Mouse (Mus musculus): ENCODE results near the gene Pex16. TPM values are rescaled to one million over a fixed set of nuclear protein-coding genes. Genes with fewer than 3 reads are reported as not detected.

Pex16 gene
- polyA plus RNA-seq, 1 experiment from 2014 or later, result 33.8 TPM

DNA sequence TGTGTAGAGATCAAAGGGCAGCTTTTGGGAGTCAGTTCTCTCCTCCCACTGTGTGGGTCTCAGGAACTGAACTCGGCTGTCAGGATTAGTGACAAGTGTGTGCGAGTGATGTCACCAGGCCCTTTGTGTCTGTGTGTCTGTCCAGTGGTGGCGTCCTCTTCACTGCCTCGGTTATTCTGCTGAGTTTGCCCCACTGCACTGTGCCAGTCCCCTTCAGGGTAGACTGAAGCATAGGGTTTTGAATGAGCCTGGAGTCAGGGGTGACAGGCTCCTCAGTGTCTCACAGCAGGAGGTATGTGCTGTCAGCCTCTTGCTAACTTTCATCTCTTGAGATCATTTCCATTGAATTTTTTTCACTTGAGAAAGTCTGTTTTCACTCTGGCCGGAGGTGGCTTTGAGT, 21.1 kb upstream of the Pex16 start:
- Histone ChIP-seq H3K9me3 (replicated peaks) (no peaks in the 10 kb centered on the region), H3K4me2 (no peak overlapping the region), H3K27ac (no peak overlapping the region), H3K27me3 (no peaks in the 10 kb centered on the region), H3K36me3 (ENCODE audit: poor library complexity, severe bottlenecking) (peaks cover 83% of the 10 kb centered on the region), H3K9ac (no peak overlapping the region), H3K4me3 (no peak overlapping the region), H3K4me1 (peaks cover 3% of the 10 kb centered on the region; the same call in 1 of the 2 replicates)
- no peak for ATAC-seq
- 14% methylated on average over 5 of the region's 5 CpGs for WGBS

DNA sequence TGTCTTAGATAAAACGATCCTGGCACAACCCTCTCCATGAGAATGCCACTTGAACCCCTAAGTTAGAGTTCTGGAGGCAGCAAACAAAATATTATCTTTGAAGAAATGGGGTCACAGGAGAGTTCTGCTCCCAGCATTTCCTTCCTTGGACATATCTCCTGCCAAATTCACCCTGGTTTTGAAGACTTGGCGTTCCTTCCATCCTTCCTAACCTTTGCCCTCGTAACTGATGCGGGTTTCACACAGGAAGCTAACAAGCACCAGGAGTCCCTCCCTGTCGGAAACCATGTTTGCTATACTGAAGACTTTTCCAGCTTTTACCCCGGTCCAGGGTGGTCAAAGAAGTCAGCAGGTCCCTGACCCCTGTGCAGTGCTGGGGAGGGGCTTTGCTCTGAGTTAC, 20.3 kb upstream of the Pex16 start:
- Histone ChIP-seq H3K36me3 (ENCODE audit: poor library complexity, severe bottlenecking) (peaks cover 83% of the 10 kb centered on the region), H3K9me3 (replicated peaks) (no peaks in the 10 kb centered on the region), H3K4me3 (no peak overlapping the region), H3K4me1 (peaks cover 3% of the 10 kb centered on the region; the same call in 1 of the 2 replicates), H3K9ac (no peak overlapping the region), H3K27ac (no peak overlapping the region), H3K4me2 (no peak overlapping the region), H3K27me3 (no peaks in the 10 kb centered on the region)
- WGBS, result 84% methylated on average over 6 of the region's 6 CpGs
- ATAC-seq, result no peak

DNA sequence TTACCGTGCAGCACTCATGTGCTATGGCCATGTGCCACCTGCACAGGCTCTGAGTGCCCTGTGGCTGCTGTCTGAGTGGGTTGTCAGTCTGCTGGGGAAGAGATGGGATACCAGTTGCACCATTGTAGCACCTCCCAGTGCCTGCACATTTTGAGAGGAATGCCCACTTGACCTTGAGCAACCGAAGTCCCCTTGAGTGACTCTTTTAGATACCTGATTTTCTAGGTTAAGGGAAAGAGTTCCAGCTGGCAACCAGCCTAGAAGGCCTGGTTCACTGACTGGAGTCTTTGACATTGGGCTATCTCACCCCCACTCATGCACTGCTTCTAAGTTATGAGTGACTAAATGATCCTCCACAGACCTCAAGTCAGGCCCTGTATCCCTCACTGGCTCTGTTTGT, 15.2 kb upstream of the Pex16 start:
- Histone ChIP-seq H3K9ac (no peak overlapping the region), H3K4me3 (no peak overlapping the region), H3K27me3 (no peaks in the 10 kb centered on the region), H3K4me2 (no peak overlapping the region), H3K9me3 (replicated peaks) (no peaks in the 10 kb centered on the region), H3K27ac (no peak overlapping the region), H3K36me3 (ENCODE audit: poor library complexity, severe bottlenecking) (peaks cover 80% of the 10 kb centered on the region), H3K4me1 (peaks cover 8% of the 10 kb centered on the region; the same call in 1 of the 2 replicates)
- 87% methylated on average over 2 of the region's 2 CpGs for WGBS
- ATAC-seq, result no peak

DNA sequence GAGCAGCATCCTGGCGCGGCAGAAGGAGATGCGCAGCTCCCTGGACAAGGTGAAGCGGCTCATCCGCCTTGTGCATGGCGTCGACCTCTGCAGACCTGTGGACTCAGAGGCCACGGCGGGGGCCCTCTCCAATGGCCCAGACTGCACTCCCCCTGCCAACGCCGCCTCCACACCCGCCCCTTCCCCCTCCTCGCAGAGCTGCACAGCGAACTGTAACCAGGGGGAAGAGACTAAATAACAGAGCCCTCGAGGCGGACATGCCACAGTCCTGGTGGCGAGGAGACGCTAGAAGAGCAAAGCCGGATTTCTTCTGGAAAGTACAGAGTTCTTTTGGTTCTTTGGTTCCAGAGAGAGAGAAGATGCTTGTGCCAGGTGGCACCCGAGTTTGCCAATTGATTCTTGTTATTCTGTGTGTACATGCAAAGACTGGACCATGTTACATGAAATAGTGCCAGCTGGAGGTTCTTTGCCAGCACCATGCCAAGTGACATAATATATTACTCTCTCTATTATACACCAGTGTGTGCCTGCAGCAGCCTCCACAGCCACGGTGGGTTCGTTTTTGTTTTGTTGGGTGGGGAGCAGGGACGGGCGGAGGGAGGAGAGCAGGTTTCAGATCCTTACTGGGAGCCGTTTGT, 14.2 kb upstream of the Pex16 start:
- Histone ChIP-seq H3K27me3 (no peaks in the 10 kb centered on the region), H3K36me3 (ENCODE audit: poor library complexity, severe bottlenecking) (peaks cover 77% of the 10 kb centered on the region), H3K4me3 (no peak overlapping the region), H3K9me3 (replicated peaks) (no peaks in the 10 kb centered on the region), H3K4me2 (no peak overlapping the region), H3K9ac (no peak overlapping the region), H3K4me1 (peaks cover 8% of the 10 kb centered on the region; the same call in 1 of the 2 replicates), H3K27ac (peak overlapping the region; percentile 57)
- peak; percentile 48; the same call in 1 of the 2 replicates for ATAC-seq
- 72% methylated on average over 25 of the region's 25 CpGs for WGBS

DNA sequence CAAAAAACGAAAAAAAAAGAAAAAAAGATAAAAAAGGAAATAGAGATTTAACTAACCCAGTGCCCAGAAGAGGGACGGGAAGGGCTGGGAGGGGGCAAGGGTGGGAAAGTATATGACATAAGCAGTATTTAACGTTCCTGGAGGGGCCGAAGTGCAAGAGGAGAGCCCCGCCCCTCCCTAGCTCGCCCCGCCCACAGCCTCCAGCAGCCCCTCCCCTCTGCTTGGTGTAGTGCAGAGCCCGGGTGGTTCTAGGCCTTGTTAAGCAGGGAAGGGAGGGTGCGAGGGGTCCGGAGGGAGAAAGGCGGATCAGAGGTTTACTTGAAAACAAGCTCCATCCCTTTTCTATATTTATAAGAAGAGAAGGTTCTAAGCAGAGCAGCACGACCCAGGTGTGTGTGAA, 13.6 kb upstream of the Pex16 start:
- Histone ChIP-seq H3K4me1 (peaks cover 8% of the 10 kb centered on the region; the same call in 1 of the 2 replicates), H3K36me3 (ENCODE audit: poor library complexity, severe bottlenecking) (peaks cover 75% of the 10 kb centered on the region), H3K4me3 (no peak overlapping the region), H3K27ac (no peak overlapping the region), H3K27me3 (no peaks in the 10 kb centered on the region), H3K4me2 (no peak overlapping the region), H3K9ac (no peak overlapping the region), H3K9me3 (replicated peaks) (no peaks in the 10 kb centered on the region)
- ATAC-seq, result no peak
- 22% methylated on average over 12 of the region's 12 CpGs for WGBS

DNA sequence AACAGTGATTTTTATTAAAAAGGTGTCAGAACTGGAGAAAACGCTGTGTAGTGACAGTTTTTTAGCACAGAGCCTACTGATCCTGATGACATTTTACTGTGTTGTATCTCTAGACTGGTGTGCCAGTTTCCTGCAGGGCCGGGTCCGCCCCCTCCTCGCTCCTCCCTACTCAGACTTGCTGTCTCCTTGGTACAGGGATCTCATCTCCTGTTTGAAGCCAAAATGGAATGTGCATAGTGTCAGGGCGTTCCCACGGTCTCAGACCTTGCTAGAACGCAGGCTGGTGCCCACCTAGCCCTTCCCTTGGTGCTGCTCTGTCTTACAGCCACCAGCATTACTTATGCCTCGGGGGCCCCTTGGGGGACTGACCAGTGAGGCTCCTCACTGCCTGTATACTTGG, 12.7 kb upstream of the Pex16 start:
- H3K4me3 ChIP-seq, result no peak overlapping the region
- H3K36me3 ChIP-seq (ENCODE audit: poor library complexity, severe bottlenecking), result peaks cover 75% of the 10 kb centered on the region
- WGBS, result 88% methylated on average over 8 of the region's 8 CpGs
- no peak overlapping the region for H3K4me2 ChIP-seq
- peaks cover 8% of the 10 kb centered on the region; the same call in 1 of the 2 replicates for H3K4me1 ChIP-seq
- ATAC-seq, result no peak
- no peak overlapping the region for H3K27ac ChIP-seq
- H3K27me3 ChIP-seq, result no peaks in the 10 kb centered on the region
- no peaks in the 10 kb centered on the region for H3K9me3 ChIP-seq (replicated peaks)
- no peak overlapping the region for H3K9ac ChIP-seq

DNA sequence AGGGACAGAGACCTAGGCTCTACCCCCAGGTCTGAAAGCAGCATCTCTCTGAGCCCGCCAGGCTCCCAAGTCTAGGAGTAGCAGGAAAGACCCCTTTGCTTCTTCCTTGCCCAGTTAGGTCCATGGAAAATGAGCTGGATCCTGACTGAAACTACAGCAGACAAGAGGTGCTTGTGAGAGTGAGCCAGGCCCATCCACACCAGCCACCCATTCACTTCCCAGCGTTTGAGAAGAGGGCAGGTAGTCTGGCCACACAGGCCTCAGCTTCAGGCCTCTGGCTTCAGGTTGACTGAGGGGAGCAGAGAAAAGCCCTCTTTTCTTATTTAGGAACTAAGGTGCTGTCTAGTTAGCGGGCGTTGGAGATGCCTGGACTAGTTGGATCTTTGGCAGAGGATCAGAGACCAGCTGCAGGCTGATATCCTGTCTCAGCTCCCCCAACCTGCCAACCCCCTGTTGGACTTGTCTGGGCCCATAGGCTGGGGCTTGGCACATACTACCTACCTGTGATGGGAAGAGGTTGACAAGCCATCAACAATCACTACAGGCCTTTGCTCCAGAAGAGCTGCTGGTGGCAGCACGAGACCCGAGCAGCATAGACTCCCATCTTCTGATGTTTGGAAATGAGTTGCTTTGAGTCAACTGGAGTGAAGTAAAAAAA, 11.8 kb upstream of the Pex16 start:
- Histone ChIP-seq H3K27ac (no peak overlapping the region), H3K27me3 (no peaks in the 10 kb centered on the region), H3K4me3 (no peak overlapping the region), H3K4me1 (peaks cover 12% of the 10 kb centered on the region; the same call in 1 of the 2 replicates), H3K36me3 (ENCODE audit: poor library complexity, severe bottlenecking) (peaks cover 66% of the 10 kb centered on the region), H3K4me2 (no peak overlapping the region), H3K9me3 (replicated peaks) (no peaks in the 10 kb centered on the region), H3K9ac (no peak overlapping the region)
- WGBS, result 92% methylated on average over 6 of the region's 6 CpGs
- no peak for ATAC-seq

DNA sequence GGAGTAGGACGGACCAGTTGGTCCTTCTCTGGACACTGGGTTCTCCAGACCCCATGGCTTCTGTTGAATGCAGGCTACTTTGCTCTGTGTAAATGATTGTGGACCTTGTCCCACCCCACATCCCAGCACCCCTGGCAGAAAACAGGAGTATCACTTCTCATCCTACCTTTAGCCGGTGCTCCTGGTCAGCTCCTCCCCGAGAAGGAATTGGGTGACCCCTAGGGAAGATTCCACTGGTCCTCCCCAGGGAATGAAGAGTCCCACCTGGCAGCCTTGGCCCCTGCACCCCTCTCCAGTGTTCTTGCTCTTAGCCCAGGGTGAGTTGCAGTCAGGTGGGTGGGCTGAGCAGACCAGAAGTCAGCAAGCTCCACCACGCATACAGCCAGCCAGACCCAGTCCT, 10.4 kb upstream of the Pex16 start:
- ATAC-seq, result no peak
- Histone ChIP-seq H3K4me3 (no peak overlapping the region), H3K4me1 (peaks cover 12% of the 10 kb centered on the region; the same call in 1 of the 2 replicates), H3K27ac (no peak overlapping the region; the same call in 1 of the 2 replicates), H3K36me3 (ENCODE audit: poor library complexity, severe bottlenecking) (peaks cover 52% of the 10 kb centered on the region), H3K4me2 (no peak overlapping the region), H3K27me3 (peaks cover under 1% of the 10 kb centered on the region; the same call in 1 of the 2 replicates), H3K9ac (no peak overlapping the region), H3K9me3 (replicated peaks) (no peaks in the 10 kb centered on the region)
- WGBS, result 88% methylated on average over 4 of the region's 4 CpGs

DNA sequence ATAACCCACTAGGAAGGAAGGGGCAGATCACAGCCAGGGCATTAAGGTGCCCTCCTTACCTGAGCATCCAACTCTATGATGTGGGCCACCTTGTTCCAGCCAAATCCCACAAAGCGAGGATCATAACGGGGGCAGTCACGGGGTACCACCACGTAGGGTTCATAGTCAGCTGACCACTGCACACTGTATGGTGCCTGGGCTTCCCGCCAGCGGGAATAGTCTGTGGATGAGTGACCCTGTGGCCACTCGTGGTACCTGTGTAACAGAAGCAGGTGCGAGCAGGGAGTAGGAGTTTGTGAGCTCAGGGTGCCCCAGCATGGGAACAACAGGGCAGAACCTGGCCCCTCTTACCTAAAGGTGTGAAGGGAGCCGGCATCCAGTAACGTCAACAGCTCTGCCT, 8.9 kb upstream of the Pex16 start:
- Histone ChIP-seq H3K9me3 (replicated peaks) (no peaks in the 10 kb centered on the region), H3K36me3 (ENCODE audit: poor library complexity, severe bottlenecking) (peaks cover 37% of the 10 kb centered on the region), H3K4me1 (peaks cover 17% of the 10 kb centered on the region), H3K27ac (no peak overlapping the region), H3K4me3 (no peak overlapping the region), H3K9ac (no peak overlapping the region), H3K27me3 (peaks cover 14% of the 10 kb centered on the region), H3K4me2 (no peak overlapping the region)
- WGBS, result 95% methylated on average over 10 of the region's 10 CpGs
- ATAC-seq, result 0 out of 2 replicates have a peak, but pooled peaks have one; percentile 13

DNA sequence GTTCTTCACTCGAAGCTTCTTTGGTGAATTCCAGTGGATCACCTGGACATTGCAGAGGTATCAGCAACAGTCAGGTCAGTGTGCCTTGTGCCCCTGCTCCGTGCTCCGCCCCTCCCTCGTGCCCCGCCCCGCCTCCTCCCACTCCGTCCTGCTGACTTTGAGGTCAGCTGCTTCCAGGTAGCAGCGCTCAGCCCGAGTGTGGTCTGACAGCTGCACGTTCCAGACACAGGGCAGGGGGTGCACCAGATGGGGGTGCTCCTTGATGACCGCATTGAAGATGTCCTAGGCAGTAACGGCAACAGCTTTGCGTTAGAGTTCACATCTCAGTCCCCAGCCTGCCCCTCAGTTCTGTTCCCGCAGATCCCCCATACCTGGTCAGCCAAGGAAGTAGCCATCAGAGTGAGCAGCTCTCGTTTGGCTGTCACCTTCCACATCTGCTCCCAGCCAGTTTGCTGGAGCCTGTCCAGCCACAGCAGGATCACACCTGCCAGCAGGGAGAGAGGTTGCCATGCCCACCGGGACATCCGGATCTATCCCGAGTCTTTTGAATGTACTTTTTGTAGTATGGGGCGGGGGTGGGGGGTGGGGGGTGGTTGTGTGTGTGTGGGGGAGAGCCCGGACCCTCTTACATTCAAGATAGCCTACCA, 7.0 kb upstream of the Pex16 start:
- H3K27ac ChIP-seq, result no peak overlapping the region
- H3K4me1 ChIP-seq, result peaks cover 33% of the 10 kb centered on the region
- no peak overlapping the region for H3K9ac ChIP-seq
- H3K4me2 ChIP-seq, result no peak overlapping the region
- 49% methylated on average over 20 of the region's 20 CpGs for WGBS
- no peak overlapping the region for H3K4me3 ChIP-seq
- H3K9me3 ChIP-seq (replicated peaks), result no peaks in the 10 kb centered on the region
- peaks cover 28% of the 10 kb centered on the region for H3K27me3 ChIP-seq
- H3K36me3 ChIP-seq (ENCODE audit: poor library complexity, severe bottlenecking), result peaks cover 27% of the 10 kb centered on the region
- no peak for ATAC-seq

DNA sequence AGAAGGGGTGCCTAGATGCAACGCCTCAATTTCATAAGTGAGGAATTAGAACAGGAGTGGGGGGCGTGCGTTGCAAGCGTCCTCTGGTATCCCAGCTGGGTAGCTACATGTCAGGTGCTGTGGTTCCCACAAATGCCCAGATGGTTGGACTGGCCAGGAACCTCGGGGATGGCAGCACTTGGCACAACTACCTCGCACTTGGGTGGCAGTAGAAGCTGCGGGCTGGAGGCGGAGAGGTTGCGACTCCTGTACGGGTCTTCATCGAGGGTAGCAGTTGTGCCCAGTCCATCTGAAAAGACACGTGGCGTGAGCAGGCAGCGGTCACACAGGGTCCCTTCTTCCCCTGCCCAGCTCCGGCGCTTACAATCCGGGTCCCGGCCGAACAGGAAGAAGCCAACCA, 4.1 kb upstream of the Pex16 start:
- no peak overlapping the region for H3K27ac ChIP-seq
- H3K4me2 ChIP-seq, result peak overlapping the region; percentile 61
- ATAC-seq, result no peak
- H3K9ac ChIP-seq, result peak overlapping the region; percentile 60
- H3K4me3 ChIP-seq, result peak overlapping the region; percentile 33
- no peaks in the 10 kb centered on the region for H3K9me3 ChIP-seq (replicated peaks)
- peaks cover 10% of the 10 kb centered on the region for H3K36me3 ChIP-seq (ENCODE audit: poor library complexity, severe bottlenecking)
- H3K27me3 ChIP-seq, result peaks cover 28% of the 10 kb centered on the region
- 10% methylated on average over 18 of the region's 19 CpGs for WGBS
- peaks cover 51% of the 10 kb centered on the region for H3K4me1 ChIP-seq
